Mouse (Mus musculus): ENCODE measurements around the gene Tcf7l2.
A peak's percentile ranks its signal among the peaks of the same experiment; 100 is the strongest.

Gene Tcf7l2

DNA sequence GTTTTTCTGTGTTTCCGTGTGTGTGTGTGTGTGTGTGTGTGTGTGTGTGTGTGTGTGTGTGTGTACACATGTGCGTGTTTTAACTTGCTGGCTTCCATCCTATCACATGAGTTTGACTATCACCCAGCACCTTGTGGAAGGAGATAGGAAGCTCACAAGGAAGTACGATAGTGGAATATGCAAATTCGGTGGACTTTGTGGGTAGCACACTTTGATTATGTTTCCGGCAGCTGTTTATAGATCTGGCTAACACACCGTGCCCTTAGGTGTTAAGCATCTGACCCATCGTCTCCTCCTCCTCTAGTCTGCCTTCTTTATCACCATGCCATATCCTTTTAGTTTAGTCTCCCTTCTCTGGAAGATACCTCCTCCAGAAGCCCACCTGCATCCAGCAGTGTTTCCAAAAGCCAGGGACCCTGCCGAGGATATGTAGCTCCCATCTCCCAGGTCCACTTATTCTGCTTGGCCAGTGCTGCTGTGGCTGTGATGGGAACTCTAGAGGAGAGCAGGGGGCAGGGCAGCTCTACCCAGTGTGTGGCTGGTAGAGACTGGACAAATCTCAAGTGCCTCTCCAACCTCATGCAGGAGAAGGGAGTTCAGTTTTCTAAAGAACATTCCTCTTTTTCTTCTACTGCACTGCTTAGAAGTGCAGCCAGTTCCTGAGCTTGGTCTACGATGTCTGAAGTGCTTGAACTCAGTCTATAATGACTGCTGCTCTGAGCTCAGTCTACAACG is 118.6 kb downstream of the Tcf7l2 start:
- DNase-seq (ENCODE audit: low read depth, low spot score), result peak; percentile 63

DNA sequence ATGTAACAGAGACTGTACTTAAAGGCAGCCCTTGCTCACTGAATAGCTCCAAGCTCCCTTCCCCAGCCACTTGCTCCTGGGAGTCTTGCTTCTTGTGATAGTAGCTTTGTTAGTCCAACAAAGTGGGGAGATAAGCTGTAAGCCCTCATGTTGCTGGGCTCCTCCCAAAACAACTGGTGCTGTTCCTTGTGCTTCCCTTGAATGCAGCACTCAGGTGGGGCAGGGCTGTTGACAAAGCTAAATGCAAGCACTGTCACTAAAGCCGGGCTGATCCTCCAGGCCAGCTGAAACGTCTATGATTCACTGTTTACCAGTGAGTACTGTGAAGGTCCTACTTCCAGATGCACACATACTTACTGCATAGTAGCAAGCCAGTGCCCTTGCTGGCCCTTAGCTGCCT is 120.1 kb downstream of the Tcf7l2 start:
- DNase-seq (ENCODE audit: low read depth, low spot score), result no peak

- no peak for DNase-seq (ENCODE audit: low read depth, low spot score)
Measured at GRCm38 (mm10) chr19:55862559-55862958, 120.9 kb downstream of the Tcf7l2 start.

- no peak for DNase-seq (ENCODE audit: low read depth, low spot score)
Measured at GRCm38 (mm10) chr19:55865049-55865448, 123.4 kb downstream of the Tcf7l2 start.

- DNase-seq (ENCODE audit: low read depth, low spot score), result peak; percentile 84
Measured at GRCm38 (mm10) chr19:55865774-55866578, 124.4 kb downstream of the Tcf7l2 start.

DNA sequence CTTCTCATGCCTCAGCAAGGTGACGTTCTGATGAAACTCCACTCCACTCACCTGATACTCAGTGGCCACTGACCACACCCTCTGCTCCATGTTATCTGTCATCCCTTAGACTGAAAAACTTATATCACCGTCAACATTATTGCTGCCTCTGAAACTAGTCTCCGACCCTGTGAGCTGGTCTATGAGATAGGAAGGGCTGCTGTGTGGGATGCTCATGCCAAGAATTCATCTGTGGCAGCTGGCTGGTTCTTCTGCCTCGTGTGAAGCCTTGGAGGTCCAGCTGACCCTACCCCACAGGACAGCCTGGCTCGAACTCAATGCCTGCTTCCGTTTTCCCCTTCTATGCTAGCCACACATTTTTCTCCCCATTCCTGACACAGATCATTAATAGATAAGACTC is 125.6 kb downstream of the Tcf7l2 start:
- peak; percentile 11 for DNase-seq (ENCODE audit: low read depth, low spot score)

- peak; percentile 10 for DNase-seq (ENCODE audit: low read depth, low spot score)
Measured at GRCm38 (mm10) chr19:55867905-55868304, 126.3 kb downstream of the Tcf7l2 start.

GRCm38 (mm10) chr19:55868597-55868996 is 127.0 kb downstream of the Tcf7l2 start:
- no peak for DNase-seq (ENCODE audit: low read depth, low spot score)

GRCm38 (mm10) chr19:55870825-55871224 is 129.2 kb downstream of the Tcf7l2 start:
- DNase-seq (ENCODE audit: low read depth, low spot score), result no peak

DNA sequence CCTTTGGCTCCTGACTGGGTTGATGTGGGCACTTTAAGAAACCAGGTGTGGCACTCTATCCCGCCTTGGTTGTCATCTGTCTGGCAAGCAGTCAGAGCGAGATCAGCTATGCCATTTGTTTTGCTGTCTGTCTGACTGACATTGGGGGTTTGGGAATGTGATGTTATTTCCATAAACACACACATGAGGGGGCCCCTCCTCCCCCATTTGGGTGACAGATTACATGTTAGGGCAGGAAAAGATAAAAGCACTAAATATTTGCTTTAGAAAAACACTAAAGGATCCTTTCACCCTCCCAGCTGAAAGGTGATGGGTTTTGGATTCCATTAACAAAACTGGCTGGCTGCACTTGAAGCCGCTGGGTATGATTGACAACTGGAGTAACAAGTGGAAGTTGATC is 129.9 kb downstream of the Tcf7l2 start:
- no peak for DNase-seq (ENCODE audit: low read depth, low spot score)

- DNase-seq (ENCODE audit: low read depth, low spot score), result no peak
Measured at GRCm38 (mm10) chr19:55873221-55873620, 131.6 kb downstream of the Tcf7l2 start.

DNA sequence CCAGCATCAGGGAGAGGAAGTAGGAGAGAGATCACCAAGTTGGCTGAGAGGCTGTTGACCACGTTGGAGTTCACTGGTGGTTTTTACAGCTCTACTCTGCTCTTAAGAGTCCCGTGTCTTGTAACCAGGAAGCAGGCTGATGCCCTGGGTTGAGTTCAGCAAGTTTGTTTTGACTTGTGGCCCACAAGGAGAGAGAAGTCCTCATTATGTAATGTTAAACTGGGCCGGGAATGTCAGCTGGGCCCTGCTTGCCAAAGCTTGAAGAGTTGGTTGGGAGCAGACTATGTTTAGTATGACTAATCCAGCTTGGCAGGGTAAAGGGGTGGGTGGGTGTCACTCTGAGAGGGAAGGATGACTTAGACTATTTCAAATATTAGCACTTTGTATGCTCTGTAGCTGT is 134.9 kb downstream of the Tcf7l2 start:
- no peak for DNase-seq (ENCODE audit: low read depth, low spot score)

- peak; percentile 64 for DNase-seq (ENCODE audit: low read depth, low spot score)
Measured at GRCm38 (mm10) chr19:55877404-55877915, 135.8 kb downstream of the Tcf7l2 start.

- DNase-seq (ENCODE audit: low read depth, low spot score), result no peak
Measured at GRCm38 (mm10) chr19:55880664-55881359, 139.2 kb downstream of the Tcf7l2 start.

DNA sequence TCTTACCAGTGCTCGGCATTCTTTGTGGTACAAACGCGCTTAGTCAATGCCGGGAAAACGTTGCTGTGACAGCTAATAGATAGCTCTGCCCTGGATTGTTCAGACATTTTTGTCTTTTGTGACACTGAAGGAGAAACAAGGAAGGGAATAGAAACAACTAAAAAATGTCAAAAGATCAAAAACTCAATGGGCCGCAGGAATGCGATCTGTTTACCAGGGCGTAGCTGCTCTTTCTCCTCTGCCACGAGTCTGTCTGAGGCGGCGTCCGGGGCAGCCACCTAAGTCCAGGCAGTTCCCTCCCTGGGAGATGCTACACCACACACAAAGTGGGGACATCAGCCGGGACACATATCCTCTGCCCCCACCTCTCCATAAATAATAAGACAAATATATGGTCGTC is 144.9 kb downstream of the Tcf7l2 start:
- no peak for DNase-seq (ENCODE audit: low read depth, low spot score)

GRCm38 (mm10) chr19:55891692-55892183 is 150.1 kb downstream of the Tcf7l2 start:
- no peak for DNase-seq (ENCODE audit: low read depth, low spot score)

DNA sequence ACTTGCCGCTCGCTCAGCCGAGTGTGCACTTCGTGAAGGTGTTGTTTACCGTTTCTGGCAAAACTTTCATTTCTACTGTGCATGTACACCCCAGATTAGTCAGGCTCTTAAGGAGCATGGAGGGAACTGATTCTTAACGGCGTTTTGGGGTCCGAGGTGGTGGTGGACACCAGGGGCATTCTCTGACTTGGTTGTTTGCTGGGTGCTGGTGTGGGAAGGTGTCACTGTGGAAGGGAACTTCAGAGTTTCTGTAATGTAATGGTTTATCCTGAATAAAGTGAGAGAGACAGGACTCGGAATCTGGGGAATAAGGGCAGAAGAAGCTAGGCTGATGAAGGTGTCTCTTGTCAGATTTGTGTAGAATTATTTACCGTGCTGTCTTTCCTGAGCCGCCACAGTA is 151.9 kb downstream of the Tcf7l2 start:
- DNase-seq (ENCODE audit: low read depth, low spot score), result no peak

GRCm38 (mm10) chr19:55894396-55894795 is 152.8 kb downstream of the Tcf7l2 start:
- DNase-seq (ENCODE audit: low read depth, low spot score), result no peak

- no peak for DNase-seq (ENCODE audit: low read depth, low spot score)
Measured at GRCm38 (mm10) chr19:55895317-55895716, 153.7 kb downstream of the Tcf7l2 start.

GRCm38 (mm10) chr19:55895807-55896420 is 154.3 kb downstream of the Tcf7l2 start:
- no peak for DNase-seq (ENCODE audit: low read depth, low spot score)

DNA sequence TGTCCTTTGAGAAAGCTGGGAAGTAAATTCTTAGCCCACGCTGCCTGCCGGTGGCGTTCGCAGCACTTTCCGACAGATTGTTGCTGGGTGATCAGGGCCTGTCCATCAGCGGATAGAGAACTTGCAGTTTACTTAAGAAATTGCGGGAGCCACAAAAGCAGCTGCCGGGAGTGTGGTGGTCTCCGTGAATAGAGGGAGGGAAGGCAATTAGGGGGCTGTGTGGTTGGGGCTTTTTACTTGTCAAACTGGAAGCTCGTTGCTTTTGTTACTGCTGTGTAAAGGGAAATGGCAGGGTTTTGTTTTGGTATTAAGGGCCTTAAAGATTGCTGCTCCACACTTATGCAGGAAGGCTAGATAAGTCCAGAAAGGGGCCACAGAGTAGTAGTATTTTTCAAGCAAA is 155.0 kb downstream of the Tcf7l2 start:
- no peak for DNase-seq (ENCODE audit: low read depth, low spot score)
